18 mouse cellular contexts compared by ENCODE assay signal in genomic region chr9:78847890-78848563, GRCm38 (mm10).
DNase-seq lines count a peak whose midpoint lies in the region; ATAC-seq lines count a peak whose summit lies in the region.
"Had no signal": no experiment of that assay in that cellular context is flagged by ENCODE, and none has a peak within 500 bp of the region (broad histone marks: within the 10 kb centered on the region; RNA-seq: fewer than 3 reads in every experiment).

No protein-coding gene starts in this region.

- H3K27ac ChIP-seq in heart, embryonic 12.5 days (ENCODE audit: poor library complexity, severe bottlenecking): peak overlapping the region; percentile 29
- H3K27ac ChIP-seq in midbrain, embryonic 16.5 days (ENCODE audit: low read length): no peak overlapping the region
- H3K27ac ChIP-seq: intestine, embryonic 15.5 days; kidney, embryonic 15.5 days; layer of hippocampus, adult 2 months; neural tube, embryonic 15.5 days had no signal

- H3K4me3 ChIP-seq in heart, embryonic 12.5 days: no peak overlapping the region
- H3K4me3 ChIP-seq in midbrain, embryonic 16.5 days (ENCODE audit: low read depth, low read length): no peak overlapping the region
- H3K4me3 ChIP-seq: erythroblast, embryonic 14.5 days; intestine, embryonic 15.5 days; kidney, embryonic 15.5 days; layer of hippocampus, adult 2 months; neural tube, embryonic 15.5 days had no signal

- peaks cover 18% of the 10 kb centered on the region for H3K4me1 ChIP-seq in heart, embryonic 12.5 days (replicated peaks)
- H3K4me1 ChIP-seq in midbrain, embryonic 16.5 days (ENCODE audit: control insufficient read depth, insufficient read depth, low read length): peaks cover 3% of the 10 kb centered on the region; the same call in 1 of the 2 replicates
- H3K4me1 ChIP-seq: neural tube, embryonic 15.5 days had no signal

- no peaks in the 10 kb centered on the region for H3K27me3 ChIP-seq in heart, embryonic 12.5 days (replicated peaks)
- no peaks in the 10 kb centered on the region for H3K27me3 ChIP-seq in midbrain, embryonic 16.5 days (ENCODE audit: control insufficient read depth, insufficient read depth, low read depth, low read length)
- H3K27me3 ChIP-seq: intestine, embryonic 15.5 days; kidney, embryonic 15.5 days; neural tube, embryonic 15.5 days had no signal

- no peaks in the 10 kb centered on the region for H3K36me3 ChIP-seq in heart, embryonic 12.5 days
- no peaks in the 10 kb centered on the region for H3K36me3 ChIP-seq in midbrain, embryonic 16.5 days (ENCODE audit: control insufficient read depth, insufficient read depth, low read length)
- H3K36me3 ChIP-seq: intestine, embryonic 15.5 days; kidney, embryonic 15.5 days; neural tube, embryonic 15.5 days had no signal

- WGBS in heart, embryonic 12.5 days: 29% methylated on average over 9 of the region's 9 CpGs
- 37% methylated on average over 9 of the region's 9 CpGs for WGBS in midbrain, embryonic 16.5 days

- H3K4me2 ChIP-seq in heart, embryonic 12.5 days: peak overlapping the region; percentile 39
- H3K4me2 ChIP-seq in midbrain, embryonic 16.5 days (ENCODE audit: low read length): no peak overlapping the region
- H3K4me2 ChIP-seq: intestine, embryonic 15.5 days; kidney, embryonic 15.5 days; neural tube, embryonic 15.5 days had no signal

- intact Hi-C loops in heart, postnatal 14 days (cut with DNase I): no loop called here
- intact Hi-C loops in left cerebral cortex, postnatal 4 days (cut with DNase I): no loop called here
- intact Hi-C loops in left cerebral cortex, postnatal 10 days (cut with DNase I): no loop called here

- no peak overlapping the region for H3K9ac ChIP-seq in heart, embryonic 12.5 days
- no peak overlapping the region for H3K9ac ChIP-seq in midbrain, embryonic 16.5 days (ENCODE audit: low read depth, low read length)
- H3K9ac ChIP-seq: intestine, embryonic 15.5 days; kidney, embryonic 15.5 days; neural tube, embryonic 15.5 days had no signal

- no peaks in the 10 kb centered on the region for H3K9me3 ChIP-seq in heart, embryonic 12.5 days (replicated peaks)
- H3K9me3 ChIP-seq in midbrain, embryonic 16.5 days (replicated peaks; ENCODE audit: control insufficient read depth, low read length, poor library complexity, severe bottlenecking): no peaks in the 10 kb centered on the region
- H3K9me3 ChIP-seq: intestine, embryonic 15.5 days; kidney, embryonic 15.5 days; neural tube, embryonic 15.5 days had no signal

- ATAC-seq in heart, embryonic 12.5 days (ENCODE audit: insufficient number of reproducible peaks, low FRiP score): no peak
- peak; percentile 32; the same call in 1 of the 2 replicates for ATAC-seq in midbrain, embryonic 16.5 days
- ATAC-seq: intestine, embryonic 15.5 days had no signal

- peak; percentile 58 to 66 for DNase-seq in cerebellum, postnatal 10 days
- no peak for DNase-seq in cerebellum, adult 9-11 months
- DNase-seq in heart, postnatal 14 days: no peak
- DNase-seq in left cerebral cortex, postnatal 4 days: peak; percentile 44
- no peak for DNase-seq in left cerebral cortex, postnatal 10 days (ENCODE audit: extremely low spot score in 1 of 2, low spot score in 2 of 2)
- DNase-seq in testis, postnatal 14 days (ENCODE audit: low spot score): no peak
- DNase-seq: adrenal gland, adult 8-10 months; cerebellum, adult 2 months; embryo, embryonic 11 days; lung, adult 2 months; thymus, postnatal 14 days had no signal

Comparison
In these comparisons a context has a peak if more than half of its experiments do, and no peak if none do; other contexts are left out.
1. DNase-seq: peak in cerebellum, postnatal 10 days (2 of 2) and left cerebral cortex, postnatal 4 days (single experiment); none in cerebellum, adult 9-11 months (single experiment), heart, postnatal 14 days (0 of 2), left cerebral cortex, postnatal 10 days (0 of 2) and testis, postnatal 14 days (single experiment).